Mouse (Mus musculus) kidney, adult 2 months (tissue): ENCODE data around the gene Tirap. TPM values are rescaled to one million over a fixed set of nuclear protein-coding genes. Genes with fewer than 3 reads are reported as not detected.

ENCODE experiments used
- DNase-seq: peaks from one replicate; pipeline ENCODE4 v3.0.0; 2021
- H3K27ac ChIP-seq: fragments of 200-500 bp; 2 replicates; pipeline ENCODE4 v1.5.1; 2012; ENCODE audit warnings: low read depth, low read length, control low read depth, inconsistent platforms; ENCODE audit not compliant: insufficient read depth
- H3K27me3 ChIP-seq: fragments of 200-500 bp; replicated peaks from 2 replicates; pipeline ENCODE4 v1.6.1; 2012; ENCODE audit warnings: mild to moderate bottlenecking, moderate library complexity, low read length, inconsistent platforms; ENCODE audit not compliant: control insufficient read depth, insufficient read depth
- H3K36me3 ChIP-seq: fragments of 200-500 bp; 2 replicates; pipeline ENCODE4 v1.6.1; 2012; ENCODE audit warnings: mild to moderate bottlenecking, moderate library complexity, low read length, inconsistent platforms; ENCODE audit not compliant: control insufficient read depth, insufficient read depth
- H3K4me1 ChIP-seq: fragments of 200-500 bp; 2 replicates; pipeline ENCODE4 v1.6.1; 2011; ENCODE audit warnings: low read length; ENCODE audit not compliant: control insufficient read depth, insufficient read depth
- H3K4me3 ChIP-seq: fragments of 200-500 bp; 2 replicates; pipeline ENCODE4 v1.5.1; 2011; ENCODE audit warnings: mild to moderate bottlenecking, low read depth, low read length, control low read depth; ENCODE audit not compliant: insufficient read depth
- CTCF ChIP-seq: fragments of 200-500 bp; conservative IDR thresholded peaks from 2 replicates; pipeline ENCODE4 v1.5.1; 2011; ENCODE audit warnings: low read depth, mild to moderate bottlenecking, control low read depth, low read length, moderate library complexity, mixed read lengths; ENCODE audit not compliant: insufficient read depth, insufficient read length
- POLR2A ChIP-seq: fragments of 200-500 bp; IDR thresholded peaks from one replicate; pipeline ENCODE4 v1.6.1; 2011; ENCODE audit warnings: low read depth, low read length, control low read depth
- WGBS: fragments of 180-500 bp; shearing (Covaris S2); methylation state at CpG from one replicate; pipeline ENCODE4 v1.1.7; 2018; 5-methylcytosine and 5-hydroxymethylcytosine counted together
- polyA plus RNA-seq: library from polyadenylated mRNA; depleted of rRNA; stranded (reverse); fragments of >200 nt; gene quantifications from 2 replicates; pipeline ENCODE4 v1.2.3, GENCODE M21; 2012; rRNA removed

The Tirap gene
- 8.1 and 11.2 TPM in 2 replicates for polyA plus RNA-seq

DNA sequence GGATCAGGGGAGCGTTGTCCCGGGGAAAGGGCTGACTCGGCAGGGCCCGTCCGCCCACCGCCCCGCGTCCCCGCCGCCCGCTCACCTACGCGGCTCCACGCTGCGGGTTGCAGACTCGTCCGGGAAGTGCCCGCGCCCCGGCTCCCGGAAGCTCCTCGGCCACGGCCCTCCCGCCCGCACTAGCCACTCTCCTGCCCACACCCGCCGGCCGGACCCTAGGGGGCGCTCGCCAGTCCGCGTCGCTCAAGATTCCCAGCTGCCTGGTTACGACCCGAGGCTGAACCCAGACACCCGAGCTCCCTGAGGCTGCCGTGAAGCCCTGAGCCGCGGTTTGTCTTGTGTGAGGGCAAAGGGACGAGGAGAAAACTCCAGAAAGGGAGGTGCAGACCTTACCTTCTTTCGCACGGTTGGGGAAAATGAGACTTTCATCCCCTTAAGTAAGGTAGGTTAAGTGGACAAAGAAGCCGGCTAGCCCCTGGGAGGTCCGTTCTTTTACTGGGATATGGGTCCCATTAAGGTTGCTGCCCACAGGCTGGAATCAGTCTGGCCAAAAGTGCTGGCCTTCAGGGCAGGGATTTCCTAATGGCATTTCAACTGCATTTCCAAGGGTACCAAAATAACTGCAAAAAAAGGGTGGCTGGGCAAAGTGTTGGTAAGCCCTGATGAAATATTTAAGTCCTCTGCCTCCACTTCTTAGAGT, at the start of gene Tirap, which contains the start of gene Srpr:
Gene Tirap (minus strand): TSS at position 520 of the 700 bp plus-strand sequence.
Gene Srpr (plus strand): TSS at position 404 of the 700 bp plus-strand sequence.
- H3K27me3 ChIP-seq, result no peaks in the 10 kb centered on the region
- H3K27ac ChIP-seq, result peak within 1 kb of the TSS; percentile 74
- H3K4me1 ChIP-seq, result peaks cover 6% of the 10 kb centered on the region; the same call in 1 of the 2 replicates
- peak; percentile 94 for DNase-seq
- WGBS, result under 1% methylated on average over 44 of the region's 44 CpGs
- H3K36me3 ChIP-seq, result no peaks in the 10 kb centered on the region; the same call in 1 of the 2 replicates
- peak within 1 kb of the TSS; percentile 60 for H3K4me3 ChIP-seq
- TF ChIP-seq POLR2A, result no peak
- peak; percentile 72 for TF ChIP-seq CTCF

DNA sequence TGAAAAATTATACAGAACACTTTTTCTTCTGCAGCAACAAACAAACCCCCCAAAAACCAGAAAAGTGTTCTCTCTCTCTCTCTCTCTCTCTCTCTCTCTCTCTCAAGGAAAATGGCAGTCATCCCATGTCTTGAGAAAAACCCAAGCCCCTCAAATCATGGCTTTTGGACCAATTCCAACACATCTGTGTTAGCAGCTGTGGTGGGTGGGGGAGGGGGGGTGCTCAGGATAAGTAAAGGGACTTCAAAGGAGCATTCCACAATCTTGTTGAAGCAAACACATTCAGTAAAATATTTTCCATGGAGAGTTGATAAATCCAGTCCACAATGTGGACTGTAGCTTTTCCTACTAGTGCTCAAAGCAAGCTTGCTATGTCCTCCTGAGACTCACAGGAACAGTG, 49.4 kb upstream of the Tirap start:
- no peak for TF ChIP-seq CTCF
- TF ChIP-seq POLR2A, result no peak
- H3K27ac ChIP-seq, result no peak overlapping the region

DNA sequence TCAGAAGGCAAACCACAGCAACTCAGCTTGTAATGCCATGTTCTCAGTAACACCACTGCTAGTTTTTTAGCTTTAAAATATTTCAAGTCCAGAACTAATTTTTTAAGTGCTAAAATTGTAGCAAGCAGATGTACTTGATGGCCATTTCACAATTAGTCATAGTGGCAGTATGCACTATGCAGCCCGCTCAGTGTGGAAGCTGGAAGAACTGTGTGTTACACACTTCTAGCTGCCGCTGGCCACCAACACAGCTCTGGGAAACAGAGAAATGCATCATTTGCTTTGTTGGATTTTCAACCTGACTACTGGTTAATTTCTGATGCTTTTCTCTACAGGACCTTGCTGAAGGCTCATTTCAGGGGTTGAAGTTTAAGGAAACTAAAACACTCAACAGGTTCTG, 47.3 kb upstream of the Tirap start:
- DNase-seq, result no peak
- no peak for TF ChIP-seq POLR2A
- no peak for TF ChIP-seq CTCF

More for the DNA sequence above, 49.4 kb upstream of the Tirap start:
- H3K4me3 ChIP-seq, result no peak overlapping the region
- no peaks in the 10 kb centered on the region for H3K27me3 ChIP-seq
- no peak for DNase-seq
- no peaks in the 10 kb centered on the region; the same call in 1 of the 2 replicates for H3K36me3 ChIP-seq
- no peaks in the 10 kb centered on the region for H3K4me1 ChIP-seq

DNA sequence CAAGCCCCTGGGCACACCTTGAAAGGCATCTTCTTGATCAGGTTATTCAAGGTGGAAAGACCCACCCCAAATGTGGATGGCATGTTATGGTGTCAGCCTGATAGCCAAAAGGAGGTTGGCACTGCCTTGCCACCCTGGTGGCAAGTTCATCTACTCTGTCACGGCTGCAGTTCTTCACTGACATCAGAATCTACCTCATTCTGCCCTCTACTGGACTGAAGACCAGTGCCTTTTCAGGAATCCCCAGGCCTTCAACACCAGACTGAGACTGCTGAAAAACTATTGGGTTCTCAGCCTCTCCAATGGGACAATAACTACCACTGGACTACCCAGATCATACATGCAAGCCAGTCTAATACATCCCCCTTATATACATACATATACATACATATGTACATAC, 39.6 kb upstream of the Tirap start:
- no peak for DNase-seq
- Histone ChIP-seq H3K27me3 (no peaks in the 10 kb centered on the region), H3K27ac (no peak overlapping the region), H3K4me1 (no peaks in the 10 kb centered on the region), H3K4me3 (no peak overlapping the region), H3K36me3 (no peaks in the 10 kb centered on the region; the same call in 1 of the 2 replicates)
- peak; percentile 30; the same call in 1 of the 2 replicates for TF ChIP-seq CTCF
- TF ChIP-seq POLR2A, result no peak
- 57% methylated on average over 1 of the region's 1 CpGs for WGBS

More for the DNA sequence above, 47.3 kb upstream of the Tirap start:
- Histone ChIP-seq H3K27me3 (no peaks in the 10 kb centered on the region), H3K27ac (no peak overlapping the region), H3K4me3 (no peak overlapping the region), H3K36me3 (no peaks in the 10 kb centered on the region; the same call in 1 of the 2 replicates), H3K4me1 (no peaks in the 10 kb centered on the region)
- 92% methylated on average over 2 of the region's 2 CpGs for WGBS

DNA sequence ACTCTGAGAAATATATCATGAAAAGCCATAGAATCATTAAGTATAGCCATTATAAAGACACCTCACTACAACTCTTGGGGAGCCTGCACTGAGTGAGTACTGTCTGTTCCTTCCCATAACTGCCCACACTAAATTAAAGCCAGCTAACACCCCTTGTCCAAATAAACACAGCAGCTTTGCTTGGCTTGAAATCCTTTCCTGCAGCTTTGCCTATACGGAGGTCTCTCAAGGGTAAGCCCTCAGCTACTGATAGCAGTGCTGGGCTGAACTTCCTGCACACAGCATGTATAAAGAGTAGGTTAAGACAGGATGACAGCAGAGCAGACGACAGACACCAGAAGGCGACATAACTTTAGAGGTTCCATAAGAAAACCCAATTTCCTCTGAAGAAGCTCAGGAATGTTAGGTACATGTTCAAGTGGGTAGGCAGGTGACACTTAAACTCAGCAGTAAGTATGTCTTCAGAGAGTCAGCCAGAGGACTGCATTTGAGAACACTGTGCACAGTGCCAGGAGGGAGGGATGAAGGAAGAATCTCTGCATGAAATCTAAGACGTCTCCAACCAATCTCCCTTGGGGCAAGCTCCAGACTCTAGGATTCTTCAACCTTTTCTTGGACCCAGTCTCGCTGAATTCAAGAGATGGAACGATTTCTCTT, 39.0 kb upstream of the Tirap start:
- DNase-seq, result no peak
- Histone ChIP-seq H3K4me1 (no peaks in the 10 kb centered on the region), H3K27me3 (no peaks in the 10 kb centered on the region), H3K27ac (no peak overlapping the region), H3K4me3 (no peak overlapping the region), H3K36me3 (no peaks in the 10 kb centered on the region; the same call in 1 of the 2 replicates)
- no peak for TF ChIP-seq POLR2A
- TF ChIP-seq CTCF, result no peak
- WGBS, result 75% methylated on average over 6 of the region's 6 CpGs

DNA sequence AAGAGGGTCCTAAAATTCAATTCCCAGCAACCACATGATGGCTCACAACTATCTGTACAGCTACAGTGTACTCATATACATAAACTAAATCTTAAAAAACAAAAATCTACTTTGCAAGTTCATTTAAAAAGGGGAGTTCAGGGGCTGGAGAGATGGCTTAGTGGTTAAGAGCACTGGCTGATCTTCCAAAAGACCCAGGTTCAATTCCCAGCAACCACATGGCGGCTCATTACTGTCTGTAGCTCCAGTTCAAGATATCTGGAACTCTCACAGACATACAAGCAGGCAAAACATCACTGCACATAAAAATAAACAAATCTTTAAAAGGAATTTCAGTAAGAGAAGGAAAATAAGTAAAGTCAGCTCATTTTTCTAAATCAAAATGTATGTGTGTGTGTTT, 38.3 kb upstream of the Tirap start:
- no peak for DNase-seq
- WGBS, result 98% methylated on average over 1 of the region's 1 CpGs
- Histone ChIP-seq H3K27ac (no peak overlapping the region), H3K4me3 (no peak overlapping the region), H3K4me1 (no peaks in the 10 kb centered on the region), H3K36me3 (peaks cover 2% of the 10 kb centered on the region; the same call in 1 of the 2 replicates), H3K27me3 (no peaks in the 10 kb centered on the region)
- TF ChIP-seq POLR2A (no peak), CTCF (no peak)

DNA sequence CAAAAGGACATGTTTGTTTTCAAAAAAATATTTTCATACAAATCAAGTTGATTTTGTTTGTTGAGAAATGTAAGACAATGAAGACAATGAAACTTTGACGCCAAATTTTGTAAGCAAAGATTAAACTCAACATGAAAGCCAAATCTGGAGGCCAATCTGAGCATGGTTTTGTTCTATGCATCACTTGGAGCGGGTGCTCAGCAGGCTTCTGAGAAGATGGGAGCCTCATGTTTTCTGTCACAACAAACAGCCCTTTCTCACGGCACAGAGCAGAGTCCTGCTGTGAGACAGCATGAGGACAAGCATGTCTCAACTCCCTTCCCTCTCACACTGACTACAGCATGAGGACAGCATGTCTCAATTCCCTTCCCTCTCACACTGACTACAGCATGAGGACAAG, 35.9 kb upstream of the Tirap start:
- no peaks in the 10 kb centered on the region for H3K27me3 ChIP-seq
- DNase-seq, result no peak
- H3K36me3 ChIP-seq, result peaks cover 2% of the 10 kb centered on the region; the same call in 1 of the 2 replicates
- no peak overlapping the region for H3K4me3 ChIP-seq
- WGBS, result 83% methylated on average over 3 of the region's 3 CpGs
- H3K27ac ChIP-seq, result no peak overlapping the region
- TF ChIP-seq CTCF (no peak), POLR2A (no peak)
- no peaks in the 10 kb centered on the region for H3K4me1 ChIP-seq
